Mouse (Mus musculus): ENCODE measurements around the gene Pgc. TPM values are rescaled to one million over a fixed set of nuclear protein-coding genes. Genes with fewer than 3 reads are reported as not detected.
A peak's percentile ranks its signal among the peaks of the same experiment; 100 is the strongest.

The Pgc gene
- total RNA-seq, 2 experiments from 2014 or later = not detected

GRCm38 (mm10) chr17:47744746-47745368, 18.2 kb downstream of the Pgc start:
- ATAC-seq (replicated peaks; ENCODE audit: low FRiP score, poor library complexity, severe bottlenecking) = no peak

- 0 out of 2 replicates have a peak, but pooled peaks have one; percentile 25 for ATAC-seq (replicated peaks; ENCODE audit: low FRiP score, poor library complexity, severe bottlenecking)
Observed at GRCm38 (mm10) chr17:47748791-47749553, 22.3 kb downstream of the Pgc start.

GRCm38 (mm10) chr17:47749626-47750025, 23.0 kb downstream of the Pgc start:
- ATAC-seq (replicated peaks; ENCODE audit: low FRiP score, poor library complexity, severe bottlenecking) = no peak

GRCm38 (mm10) chr17:47750101-47750500, 23.5 kb downstream of the Pgc start:
- no peak for ATAC-seq (replicated peaks; ENCODE audit: low FRiP score, poor library complexity, severe bottlenecking)

GRCm38 (mm10) chr17:47751811-47752210, 25.2 kb downstream of the Pgc start:
- ATAC-seq (replicated peaks; ENCODE audit: low FRiP score, poor library complexity, severe bottlenecking) = no peak

- ATAC-seq (replicated peaks; ENCODE audit: low FRiP score, poor library complexity, severe bottlenecking) = no peak
Observed at GRCm38 (mm10) chr17:47753130-47753775, 26.6 kb downstream of the Pgc start.

- no peak for ATAC-seq (replicated peaks; ENCODE audit: low FRiP score, poor library complexity, severe bottlenecking)
Observed at GRCm38 (mm10) chr17:47754246-47754645, 27.6 kb downstream of the Pgc start.

GRCm38 (mm10) chr17:47756366-47756765, 29.7 kb downstream of the Pgc start:
- no peak for ATAC-seq (replicated peaks; ENCODE audit: low FRiP score, poor library complexity, severe bottlenecking)

GRCm38 (mm10) chr17:47757056-47757610, 30.5 kb downstream of the Pgc start:
- no peak for ATAC-seq (replicated peaks; ENCODE audit: low FRiP score, poor library complexity, severe bottlenecking)

- no peak for ATAC-seq (replicated peaks; ENCODE audit: low FRiP score, poor library complexity, severe bottlenecking)
Observed at GRCm38 (mm10) chr17:47759702-47760410, 33.2 kb downstream of the Pgc start.

- ATAC-seq (replicated peaks; ENCODE audit: low FRiP score, poor library complexity, severe bottlenecking) = no peak
Observed at GRCm38 (mm10) chr17:47762028-47762427, 35.4 kb downstream of the Pgc start.

GRCm38 (mm10) chr17:47762518-47763340, 36.1 kb downstream of the Pgc start:
- ATAC-seq (replicated peaks; ENCODE audit: low FRiP score, poor library complexity, severe bottlenecking) = no peak

- ATAC-seq (replicated peaks; ENCODE audit: low FRiP score, poor library complexity, severe bottlenecking) = no peak
Observed at GRCm38 (mm10) chr17:47765986-47766385, 39.3 kb downstream of the Pgc start.

- ATAC-seq (replicated peaks; ENCODE audit: low FRiP score, poor library complexity, severe bottlenecking) = no peak
Observed at GRCm38 (mm10) chr17:47766407-47767043, 39.9 kb downstream of the Pgc start.

GRCm38 (mm10) chr17:47767081-47767455, 40.4 kb downstream of the Pgc start:
- no peak for ATAC-seq (replicated peaks; ENCODE audit: low FRiP score, poor library complexity, severe bottlenecking)

- no peak for ATAC-seq (replicated peaks; ENCODE audit: low FRiP score, poor library complexity, severe bottlenecking)
Observed at GRCm38 (mm10) chr17:47767456-47768141, 41.0 kb downstream of the Pgc start.

- ATAC-seq (replicated peaks; ENCODE audit: low FRiP score, poor library complexity, severe bottlenecking) = peak; percentile 21; the same call in 1 of the 2 replicates
Observed at GRCm38 (mm10) chr17:47768707-47769276, 42.1 kb downstream of the Pgc start.

Data from erythroid progenitor cell, adult 5-6 weeks (primary cell).